Mouse (Mus musculus): ENCODE measurements around the gene Ankle2. TPM values are rescaled to one million over a fixed set of nuclear protein-coding genes. Genes with fewer than 3 reads are reported as not detected.

Ankle2 gene
- polyA plus RNA-seq, 1 experiment from 2014 or later = 44.4 TPM

GRCm38 (mm10) chr5:110285770-110286445 lies 55.1 kb downstream of the Ankle2 start, which contains the start of the genes Pxmp2 and Pole:
TSS of gene Pxmp2 (minus strand) at chr5:110286186.
TSS of gene Pole (plus strand) at chr5:110286306.
- no peaks in the 10 kb centered on the region for H3K9me3 ChIP-seq (ENCODE audit: control insufficient read depth, low read length)
- 0% methylated on average over 53 of the region's 64 CpGs for WGBS
- H3K36me3 ChIP-seq (ENCODE audit: control insufficient read depth, insufficient read depth, low read length) = no peaks in the 10 kb centered on the region; the same call in 1 of the 2 replicates
- H3K27me3 ChIP-seq (ENCODE audit: control insufficient read depth, insufficient read depth, low read length) = peaks cover 7% of the 10 kb centered on the region
- peak; percentile 97 for DNase-seq (ENCODE audit: low spot score)
- H3K4me2 ChIP-seq (ENCODE audit: low read depth, severe bottlenecking) = peak within 1 kb of the TSS; percentile 81
- peak within 1 kb of the TSS; percentile 82 for H3K9ac ChIP-seq (ENCODE audit: low read length)
- peaks cover 5% of the 10 kb centered on the region; the same call in 1 of the 2 replicates for H3K4me1 ChIP-seq (ENCODE audit: control insufficient read depth, insufficient read depth, low read length)
- H3K4me3 ChIP-seq (ENCODE audit: low read depth, low read length) = peak within 1 kb of the TSS; percentile 68
- peak; percentile 98 for ATAC-seq (ENCODE audit: insufficient number of reproducible peaks, low FRiP score, low TSS enrichment, low read depth)
- no peak within 1 kb of the TSS for H3K27ac ChIP-seq (replicated peaks; ENCODE audit: low read depth, low read length)

GRCm38 (mm10) chr5:110286446-110287083 lies 55.8 kb downstream of the Ankle2 start:
- Histone ChIP-seq H3K36me3 (ENCODE audit: control insufficient read depth, insufficient read depth, low read length) (peaks cover 3% of the 10 kb centered on the region; the same call in 1 of the 2 replicates), H3K9me3 (ENCODE audit: control insufficient read depth, low read length) (no peaks in the 10 kb centered on the region), H3K9ac (ENCODE audit: low read length) (peak overlapping the region; percentile 82), H3K4me1 (ENCODE audit: control insufficient read depth, insufficient read depth, low read length) (peaks cover 5% of the 10 kb centered on the region; the same call in 1 of the 2 replicates), H3K27me3 (ENCODE audit: control insufficient read depth, insufficient read depth, low read length) (peaks cover 7% of the 10 kb centered on the region), H3K4me3 (ENCODE audit: low read depth, low read length) (peak overlapping the region; percentile 68), H3K4me2 (ENCODE audit: low read depth, severe bottlenecking) (peak overlapping the region; percentile 81), H3K27ac (replicated peaks; ENCODE audit: low read depth, low read length) (no peak overlapping the region)
- no peak for DNase-seq (ENCODE audit: low spot score)
- 6% methylated on average over 21 of the region's 31 CpGs for WGBS
- ATAC-seq (ENCODE audit: insufficient number of reproducible peaks, low FRiP score, low TSS enrichment, low read depth) = peak; percentile 81

GRCm38 (mm10) chr5:110287084-110287475 lies 56.3 kb downstream of the Ankle2 start:
- Histone ChIP-seq H3K4me3 (ENCODE audit: low read depth, low read length) (peak overlapping the region; percentile 68), H3K4me1 (ENCODE audit: control insufficient read depth, insufficient read depth, low read length) (peaks cover 5% of the 10 kb centered on the region; the same call in 1 of the 2 replicates), H3K27ac (replicated peaks; ENCODE audit: low read depth, low read length) (no peak overlapping the region), H3K4me2 (ENCODE audit: low read depth, severe bottlenecking) (peak overlapping the region; percentile 81; the same call in 1 of the 2 replicates), H3K9me3 (ENCODE audit: control insufficient read depth, low read length) (no peaks in the 10 kb centered on the region), H3K27me3 (ENCODE audit: control insufficient read depth, insufficient read depth, low read length) (peaks cover 7% of the 10 kb centered on the region), H3K36me3 (ENCODE audit: control insufficient read depth, insufficient read depth, low read length) (peaks cover 3% of the 10 kb centered on the region; the same call in 1 of the 2 replicates), H3K9ac (ENCODE audit: low read length) (no peak overlapping the region)
- ATAC-seq (ENCODE audit: insufficient number of reproducible peaks, low FRiP score, low TSS enrichment, low read depth) (no peak), DNase-seq (ENCODE audit: low spot score) (no peak)
- 79% methylated on average over 2 of the region's 2 CpGs for WGBS

- H3K4me3 ChIP-seq (ENCODE audit: low read depth, low read length) = no peak overlapping the region
- WGBS = 96% methylated on average over 1 of the region's 1 CpGs
These were observed 60.8 kb downstream of the Ankle2 start for GRCm38 (mm10) chr5:110291649-110292048.

GRCm38 (mm10) chr5:110296637-110297036 lies 65.8 kb downstream of the Ankle2 start:
- H3K9ac ChIP-seq (ENCODE audit: low read length) = no peak overlapping the region
- H3K27ac ChIP-seq (replicated peaks; ENCODE audit: low read depth, low read length) = no peak overlapping the region
- peaks cover 23% of the 10 kb centered on the region for H3K36me3 ChIP-seq (ENCODE audit: control insufficient read depth, insufficient read depth, low read length)
- 89% methylated on average over 1 of the region's 1 CpGs for WGBS
- no peaks in the 10 kb centered on the region for H3K4me1 ChIP-seq (ENCODE audit: control insufficient read depth, insufficient read depth, low read length)
- H3K4me3 ChIP-seq (ENCODE audit: low read depth, low read length) = no peak overlapping the region
- no peaks in the 10 kb centered on the region for H3K27me3 ChIP-seq (ENCODE audit: control insufficient read depth, insufficient read depth, low read length)
- no peak for DNase-seq (ENCODE audit: low spot score)
- H3K9me3 ChIP-seq (ENCODE audit: control insufficient read depth, low read length) = no peaks in the 10 kb centered on the region
- no peak for ATAC-seq (ENCODE audit: insufficient number of reproducible peaks, low FRiP score, low TSS enrichment, low read depth)
- H3K4me2 ChIP-seq (ENCODE audit: low read depth, severe bottlenecking) = no peak overlapping the region

More at GRCm38 (mm10) chr5:110291649-110292048, 60.8 kb downstream of the Ankle2 start:
- no peak overlapping the region for H3K4me2 ChIP-seq (ENCODE audit: low read depth, severe bottlenecking)
- H3K9ac ChIP-seq (ENCODE audit: low read length) = no peak overlapping the region
- DNase-seq (ENCODE audit: low spot score) = no peak
- H3K27ac ChIP-seq (replicated peaks; ENCODE audit: low read depth, low read length) = no peak overlapping the region
- H3K36me3 ChIP-seq (ENCODE audit: control insufficient read depth, insufficient read depth, low read length) = peaks cover 17% of the 10 kb centered on the region
- ATAC-seq (ENCODE audit: insufficient number of reproducible peaks, low FRiP score, low TSS enrichment, low read depth) = no peak
- no peaks in the 10 kb centered on the region for H3K4me1 ChIP-seq (ENCODE audit: control insufficient read depth, insufficient read depth, low read length)
- H3K9me3 ChIP-seq (ENCODE audit: control insufficient read depth, low read length) = no peaks in the 10 kb centered on the region
- H3K27me3 ChIP-seq (ENCODE audit: control insufficient read depth, insufficient read depth, low read length) = no peaks in the 10 kb centered on the region

GRCm38 (mm10) chr5:110300591-110300990 lies 69.8 kb downstream of the Ankle2 start:
- 95% methylated on average over 2 of the region's 2 CpGs for WGBS
- Histone ChIP-seq H3K27ac (replicated peaks; ENCODE audit: low read depth, low read length) (no peak overlapping the region), H3K4me3 (ENCODE audit: low read depth, low read length) (no peak overlapping the region), H3K4me1 (ENCODE audit: control insufficient read depth, insufficient read depth, low read length) (no peaks in the 10 kb centered on the region), H3K9ac (ENCODE audit: low read length) (no peak overlapping the region), H3K36me3 (ENCODE audit: control insufficient read depth, insufficient read depth, low read length) (peaks cover 22% of the 10 kb centered on the region), H3K9me3 (ENCODE audit: control insufficient read depth, low read length) (no peaks in the 10 kb centered on the region), H3K27me3 (ENCODE audit: control insufficient read depth, insufficient read depth, low read length) (no peaks in the 10 kb centered on the region), H3K4me2 (ENCODE audit: low read depth, severe bottlenecking) (no peak overlapping the region)
- no peak for DNase-seq (ENCODE audit: low spot score)
- no peak for ATAC-seq (ENCODE audit: insufficient number of reproducible peaks, low FRiP score, low TSS enrichment, low read depth)

Other genes with a start within 250 kb of the Ankle2 start
- 23.2 and 24.8 TPM in 2 replicates for gene Zfp932, start 234.5 kb upstream of the Ankle2 start, polyA plus RNA-seq (2014; fragmentation: Nextera tagmentation; extraction: Ambion mirVana)
- gene Gm17655, start 158.5 kb upstream of the Ankle2 start, polyA plus RNA-seq (2014; fragmentation: Nextera tagmentation; extraction: Ambion mirVana) = 3.7 and 8.3 TPM in 2 replicates
- 0.64 and 1.6 TPM in 2 replicates for gene Gm35315, start 136.6 kb upstream of the Ankle2 start, polyA plus RNA-seq (2014; fragmentation: Nextera tagmentation; extraction: Ambion mirVana)
- 0.57 and 0.75 TPM in 2 replicates for gene Plcxd1, start 131.0 kb upstream of the Ankle2 start, polyA plus RNA-seq (2014; fragmentation: Nextera tagmentation; extraction: Ambion mirVana)
- 27.4 and 29.7 TPM in 2 replicates for gene Gtpbp6, start 122.8 kb upstream of the Ankle2 start, polyA plus RNA-seq (2014; fragmentation: Nextera tagmentation; extraction: Ambion mirVana)
- gene Zfp605, start 120.9 kb upstream of the Ankle2 start, polyA plus RNA-seq (2014; fragmentation: Nextera tagmentation; extraction: Ambion mirVana) = 4.1 and 4.2 TPM in 2 replicates
- gene Chfr, start 95.2 kb upstream of the Ankle2 start, polyA plus RNA-seq (2014; fragmentation: Nextera tagmentation; extraction: Ambion mirVana) = 28.0 and 33.4 TPM in 2 replicates
- gene Golga3, start 54.3 kb upstream of the Ankle2 start, polyA plus RNA-seq (2014; fragmentation: Nextera tagmentation; extraction: Ambion mirVana) = 25.2 and 26.3 TPM in 2 replicates
- 97.2 and 99.0 TPM in 2 replicates for gene Pgam5, start 38.9 kb downstream of the Ankle2 start, polyA plus RNA-seq (2014; fragmentation: Nextera tagmentation; extraction: Ambion mirVana)
- gene Pxmp2, start 55.2 kb downstream of the Ankle2 start, polyA plus RNA-seq (2014; fragmentation: Nextera tagmentation; extraction: Ambion mirVana) = 9.8 and 10.9 TPM in 2 replicates
- 46.7 and 50.4 TPM in 2 replicates for gene Pole, start 55.3 kb downstream of the Ankle2 start, polyA plus RNA-seq (2014; fragmentation: Nextera tagmentation; extraction: Ambion mirVana)
- 0.56 and 0.72 TPM in 2 replicates for gene P2rx2, start 112.2 kb downstream of the Ankle2 start, polyA plus RNA-seq (2014; fragmentation: Nextera tagmentation; extraction: Ambion mirVana)
- not detected in 2 replicates for gene Lrcol1, start 113.7 kb downstream of the Ankle2 start, polyA plus RNA-seq (2014; fragmentation: Nextera tagmentation; extraction: Ambion mirVana)
- gene Fbrsl1, start 217.5 kb downstream of the Ankle2 start, polyA plus RNA-seq (2014; fragmentation: Nextera tagmentation; extraction: Ambion mirVana) = 23.3 and 23.9 TPM in 2 replicates